Mouse (Mus musculus): ENCODE measurements around the gene Nipsnap1. TPM values are rescaled to one million over a fixed set of nuclear protein-coding genes. Genes with fewer than 3 reads are reported as not detected.
A peak's percentile ranks its signal among the peaks of the same experiment; 100 is the strongest.

Nipsnap1 gene
- polyA plus RNA-seq, 1 experiment from 2014 or later, result 136 TPM

- Histone ChIP-seq H3K9me3 (ENCODE audit: low read length) (no peaks in the 10 kb centered on the region), H3K27ac (ENCODE audit: low read depth) (no peak overlapping the region), H3K4me3 (ENCODE audit: low read depth, low read length) (no peak overlapping the region), H3K27me3 (ENCODE audit: insufficient read depth, low read length) (no peaks in the 10 kb centered on the region), H3K36me3 (replicated peaks; ENCODE audit: insufficient read depth, low read length) (peaks cover 39% of the 10 kb centered on the region), H3K4me2 (ENCODE audit: low read depth, low read length) (no peak overlapping the region), H3K4me1 (ENCODE audit: insufficient read depth) (no peaks in the 10 kb centered on the region), H3K9ac (replicated peaks) (no peak overlapping the region)
- ATAC-seq (0 out of 2 replicates have a peak, but pooled peaks have one; percentile 23), DNase-seq (peak; percentile 56)
- TF ChIP-seq EP300 (IDR thresholded peaks at IDR 0.05; ENCODE audit: low read depth) (no peak), CTCF (IDR thresholded peaks at IDR 0.05; ENCODE audit: low read depth) (peak; percentile 83)
- 20% methylated on average over 1 of the region's 1 CpGs for WGBS (ENCODE audit: insufficient replicate concordance)
Observed at GRCm38 (mm10) chr11:4916068-4916467, 42.3 kb downstream of the Nipsnap1 start.

- no peak for TF ChIP-seq EP300 (IDR thresholded peaks at IDR 0.05; ENCODE audit: low read depth)
- Histone ChIP-seq H3K27ac (ENCODE audit: low read depth) (no peak overlapping the region), H3K9ac (replicated peaks) (no peak overlapping the region), H3K27me3 (ENCODE audit: insufficient read depth, low read length) (no peaks in the 10 kb centered on the region), H3K4me3 (ENCODE audit: low read depth, low read length) (no peak overlapping the region), H3K4me2 (ENCODE audit: low read depth, low read length) (no peak overlapping the region), H3K36me3 (replicated peaks; ENCODE audit: insufficient read depth, low read length) (peaks cover 52% of the 10 kb centered on the region), H3K4me1 (ENCODE audit: insufficient read depth) (no peaks in the 10 kb centered on the region), H3K9me3 (ENCODE audit: low read length) (no peaks in the 10 kb centered on the region)
- WGBS (ENCODE audit: insufficient replicate concordance), result 93% methylated on average over 2 of the region's 2 CpGs
- DNase-seq (no peak), ATAC-seq (no peak)
Observed at GRCm38 (mm10) chr11:4921281-4921680, 47.5 kb downstream of the Nipsnap1 start.

DNA sequence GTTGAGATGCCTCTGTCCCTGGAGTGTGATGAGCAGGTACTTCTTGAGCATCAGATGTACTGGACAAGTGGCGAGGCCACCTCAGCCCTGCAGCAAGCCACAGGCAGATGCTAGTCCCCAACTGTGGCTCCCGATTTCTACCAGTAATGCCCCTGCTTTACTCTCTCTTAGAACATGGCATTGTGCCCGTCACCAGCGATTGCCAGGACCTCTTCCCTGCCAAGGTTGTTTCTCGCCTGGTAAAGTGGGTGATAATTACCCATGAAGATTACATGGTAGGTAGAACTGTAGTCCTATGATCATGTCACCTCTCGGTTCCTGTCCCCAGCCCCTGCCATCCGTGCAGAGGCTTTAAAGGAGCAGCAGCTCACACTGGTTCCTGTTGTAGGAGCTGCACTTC lies 48.0 kb downstream of the Nipsnap1 start:
- no peak for ATAC-seq
- TF ChIP-seq EP300 (IDR thresholded peaks at IDR 0.05; ENCODE audit: low read depth), result no peak
- TF ChIP-seq CTCF (IDR thresholded peaks at IDR 0.05; ENCODE audit: low read depth), result no peak
- Histone ChIP-seq H3K9me3 (ENCODE audit: low read length) (no peaks in the 10 kb centered on the region), H3K9ac (replicated peaks) (no peak overlapping the region), H3K27ac (ENCODE audit: low read depth) (no peak overlapping the region), H3K4me3 (ENCODE audit: low read depth, low read length) (no peak overlapping the region), H3K4me1 (ENCODE audit: insufficient read depth) (no peaks in the 10 kb centered on the region), H3K4me2 (ENCODE audit: low read depth, low read length) (no peak overlapping the region), H3K27me3 (ENCODE audit: insufficient read depth, low read length) (no peaks in the 10 kb centered on the region), H3K36me3 (replicated peaks; ENCODE audit: insufficient read depth, low read length) (peaks cover 52% of the 10 kb centered on the region)
- DNase-seq, result no peak
- WGBS (ENCODE audit: insufficient replicate concordance), result 80% methylated on average over 7 of the region's 7 CpGs

GRCm38 (mm10) chr11:4927224-4927623 lies 53.5 kb downstream of the Nipsnap1 start:
- H3K9ac ChIP-seq (replicated peaks), result no peak overlapping the region
- 88% methylated on average over 3 of the region's 3 CpGs for WGBS (ENCODE audit: insufficient replicate concordance)
- H3K4me3 ChIP-seq (ENCODE audit: low read depth, low read length), result no peak overlapping the region
- no peak overlapping the region for H3K4me2 ChIP-seq (ENCODE audit: low read depth, low read length)
- H3K4me1 ChIP-seq (ENCODE audit: insufficient read depth), result no peaks in the 10 kb centered on the region
- ATAC-seq (no peak), DNase-seq (no peak)
- no peaks in the 10 kb centered on the region for H3K9me3 ChIP-seq (ENCODE audit: low read length)
- H3K36me3 ChIP-seq (replicated peaks; ENCODE audit: insufficient read depth, low read length), result peaks cover 32% of the 10 kb centered on the region
- no peak overlapping the region for H3K27ac ChIP-seq (ENCODE audit: low read depth)
- no peaks in the 10 kb centered on the region for H3K27me3 ChIP-seq (ENCODE audit: insufficient read depth, low read length)
- TF ChIP-seq CTCF (IDR thresholded peaks at IDR 0.05; ENCODE audit: low read depth) (no peak), EP300 (IDR thresholded peaks at IDR 0.05; ENCODE audit: low read depth) (no peak)

DNA sequence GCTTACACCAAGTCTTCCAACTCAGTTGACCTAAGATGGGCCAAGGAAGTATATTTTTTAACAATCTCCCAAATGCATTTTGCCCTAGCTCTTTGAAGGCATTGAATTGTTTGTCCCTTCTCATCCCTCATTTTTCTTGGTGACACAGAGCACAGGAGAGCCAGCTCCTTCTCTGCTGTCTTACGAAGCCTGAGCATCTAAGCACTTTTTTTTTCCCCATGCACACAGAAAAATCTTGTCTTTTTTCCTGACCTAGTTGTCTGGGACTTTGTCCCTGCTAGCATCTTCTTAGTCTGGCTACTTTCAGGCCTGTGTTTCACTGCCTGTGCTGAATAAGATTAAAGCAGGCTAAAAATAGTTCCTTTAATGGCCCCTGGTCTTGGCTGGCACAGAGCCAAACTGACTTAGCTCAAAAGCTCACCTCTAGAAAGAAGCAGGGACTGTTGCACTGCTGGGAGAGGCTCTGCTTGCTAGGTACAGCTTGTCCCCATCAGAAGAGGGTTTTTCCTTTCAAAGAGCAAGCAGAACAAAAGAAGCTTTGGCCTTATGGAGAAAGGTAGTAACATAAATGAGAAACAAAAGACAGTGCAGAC lies 57.4 kb downstream of the Nipsnap1 start:
- no peak for ATAC-seq
- Histone ChIP-seq H3K4me3 (ENCODE audit: low read depth, low read length) (no peak overlapping the region), H3K9me3 (ENCODE audit: low read length) (no peaks in the 10 kb centered on the region), H3K36me3 (replicated peaks; ENCODE audit: insufficient read depth, low read length) (peaks cover 10% of the 10 kb centered on the region), H3K27ac (ENCODE audit: low read depth) (no peak overlapping the region), H3K27me3 (ENCODE audit: insufficient read depth, low read length) (no peaks in the 10 kb centered on the region), H3K4me2 (ENCODE audit: low read depth, low read length) (no peak overlapping the region), H3K4me1 (ENCODE audit: insufficient read depth) (no peaks in the 10 kb centered on the region), H3K9ac (replicated peaks) (no peak overlapping the region)
- TF ChIP-seq EP300 (IDR thresholded peaks at IDR 0.05; ENCODE audit: low read depth), result no peak
- 88% methylated on average over 1 of the region's 1 CpGs for WGBS (ENCODE audit: insufficient replicate concordance)
- DNase-seq, result no peak

- 75% methylated on average over 5 of the region's 5 CpGs for WGBS (ENCODE audit: insufficient replicate concordance)
Observed at GRCm38 (mm10) chr11:4936243-4936642, 62.5 kb downstream of the Nipsnap1 start.

More at GRCm38 (mm10) chr11:4936243-4936642, 62.5 kb downstream of the Nipsnap1 start:
- H3K4me3 ChIP-seq (ENCODE audit: low read depth, low read length), result no peak overlapping the region
- ATAC-seq, result no peak
- no peak for DNase-seq
- H3K9me3 ChIP-seq (ENCODE audit: low read length), result no peaks in the 10 kb centered on the region
- H3K27ac ChIP-seq (ENCODE audit: low read depth), result no peak overlapping the region
- H3K36me3 ChIP-seq (replicated peaks; ENCODE audit: insufficient read depth, low read length), result no peaks in the 10 kb centered on the region
- TF ChIP-seq CTCF (IDR thresholded peaks at IDR 0.05; ENCODE audit: low read depth), result no peak
- TF ChIP-seq EP300 (IDR thresholded peaks at IDR 0.05; ENCODE audit: low read depth), result no peak
- H3K27me3 ChIP-seq (ENCODE audit: insufficient read depth, low read length), result no peaks in the 10 kb centered on the region
- H3K9ac ChIP-seq (replicated peaks), result no peak overlapping the region
- no peak overlapping the region for H3K4me2 ChIP-seq (ENCODE audit: low read depth, low read length)
- no peaks in the 10 kb centered on the region for H3K4me1 ChIP-seq (ENCODE audit: insufficient read depth)

Small RNAs within 50 kb of the gene (microRNA-seq; reads per million reads assigned to microRNA genes)
- 1.6 reads per million for gene Mir6918

Other genes starting within 250 kb of the Nipsnap1 start
- 9.5 and 9.7 TPM in 2 replicates for gene Ascc2, start 236.2 kb upstream of the Nipsnap1 start, polyA plus RNA-seq (2015; fragmentation: Nextera tagmentation; extraction: Ambion mirVana)
- gene Uqcr10, start 169.6 kb upstream of the Nipsnap1 start, polyA plus RNA-seq (2015; fragmentation: Nextera tagmentation; extraction: Ambion mirVana), result 1,070 and 1,167 TPM in 2 replicates
- 18.6 and 19.2 TPM in 2 replicates for gene Zmat5, start 169.3 kb upstream of the Nipsnap1 start, polyA plus RNA-seq (2015; fragmentation: Nextera tagmentation; extraction: Ambion mirVana)
- gene Cabp7, start 127.2 kb upstream of the Nipsnap1 start, polyA plus RNA-seq (2015; fragmentation: Nextera tagmentation; extraction: Ambion mirVana), result 0.06 and 0.07 TPM in 2 replicates
- gene Nf2, start 24.4 kb upstream of the Nipsnap1 start, polyA plus RNA-seq (2015; fragmentation: Nextera tagmentation; extraction: Ambion mirVana), result 5.8 and 7.9 TPM in 2 replicates
- gene Thoc5, start 21.4 kb downstream of the Nipsnap1 start, polyA plus RNA-seq (2015; fragmentation: Nextera tagmentation; extraction: Ambion mirVana), result 7.8 and 8.3 TPM in 2 replicates
- gene Nefh, start 74.1 kb downstream of the Nipsnap1 start, polyA plus RNA-seq (2015; fragmentation: Nextera tagmentation; extraction: Ambion mirVana), result 0.16 and 0.18 TPM in 2 replicates
- 40.7 and 46.3 TPM in 2 replicates for gene Ap1b1, start 112.9 kb downstream of the Nipsnap1 start, polyA plus RNA-seq (2015; fragmentation: Nextera tagmentation; extraction: Ambion mirVana)
- gene Rasl10a, start 184.2 kb downstream of the Nipsnap1 start, polyA plus RNA-seq (2015; fragmentation: Nextera tagmentation; extraction: Ambion mirVana), result 0.58 and 0.66 TPM in 2 replicates
- 14.9 TPM in 2 replicates for gene Gas2l1, start 191.4 kb downstream of the Nipsnap1 start, polyA plus RNA-seq (2015; fragmentation: Nextera tagmentation; extraction: Ambion mirVana)
- 14.4 and 14.9 TPM in 2 replicates for gene Rhbdd3, start 225.0 kb downstream of the Nipsnap1 start, polyA plus RNA-seq (2015; fragmentation: Nextera tagmentation; extraction: Ambion mirVana)
- 146 and 157 TPM in 2 replicates for gene Ewsr1, start 225.3 kb downstream of the Nipsnap1 start, polyA plus RNA-seq (2015; fragmentation: Nextera tagmentation; extraction: Ambion mirVana)

Measured in liver, postnatal 0 days (tissue).